Mouse (Mus musculus) intestine, embryonic 14.5 days (tissue): ENCODE measurements around the gene Dctn1. TPM values are rescaled to one million over a fixed set of nuclear protein-coding genes. Genes with fewer than 3 reads are reported as not detected.

ENCODE experiments used
- ATAC-seq: fragments of 200-750 bp; cut with Nextera tagmentation; replicated peaks from 2 replicates; pipeline ENCODE4 v1.8.0; 2017; ENCODE audit warnings: low read depth, moderate number of reproducible peaks, moderate TSS enrichment, moderate library complexity; ENCODE audit not compliant: low FRiP score, low TSS enrichment
- DNase-seq: peaks from one replicate; pipeline ENCODE4 v3.0.0-alpha.2; 2018; ENCODE audit warnings: low spot score
- H3K27ac ChIP-seq: fragments of 300-500 bp; sonication (generic); 2 replicates; pipeline ENCODE4 v1.5.1; 2014; ENCODE audit warnings: low read depth, mild to moderate bottlenecking, control low read depth
- H3K27me3 ChIP-seq: fragments of 300-500 bp; sonication (generic); replicated peaks from 2 replicates; pipeline ENCODE4 v1.6.1; 2014; ENCODE audit warnings: low read length, control low read depth; ENCODE audit not compliant: control insufficient read depth, insufficient read depth
- H3K36me3 ChIP-seq: fragments of 300-500 bp; sonication (generic); 2 replicates; pipeline ENCODE4 v1.6.1; 2014; ENCODE audit warnings: low read length, control low read depth; ENCODE audit not compliant: control insufficient read depth, insufficient read depth
- H3K4me1 ChIP-seq: fragments of 300-500 bp; sonication (generic); replicated peaks from 2 replicates; pipeline ENCODE4 v1.6.1; 2014; ENCODE audit warnings: low read length, control low read depth, mixed read lengths; ENCODE audit not compliant: control insufficient read depth, insufficient read depth
- H3K4me2 ChIP-seq: fragments of 300-500 bp; sonication (generic); 2 replicates; pipeline ENCODE4 v1.6.1; 2014; ENCODE audit warnings: low read length
- H3K4me3 ChIP-seq: fragments of 300-500 bp; sonication (generic); 2 replicates; pipeline ENCODE4 v1.5.1; 2014; ENCODE audit warnings: low read depth, low read length, control low read depth, mixed read lengths
- H3K9ac ChIP-seq: fragments of 300-500 bp; sonication (generic); 2 replicates; pipeline ENCODE4 v1.6.1; 2014; ENCODE audit warnings: mild to moderate bottlenecking, low read length
- H3K9me3 ChIP-seq: fragments of 300-500 bp; sonication (generic); 2 replicates; pipeline ENCODE4 v1.6.1; 2016; ENCODE audit warnings: low read length, control low read depth; ENCODE audit not compliant: control insufficient read depth
- WGBS: fragments of 180-500 bp; shearing (Covaris S2); extraction: QIAGEN DNeasy Blood & Tissue Kit; methylation state at CpG from one replicate; pipeline ENCODE4 v1.1.7; 2014; 5-methylcytosine and 5-hydroxymethylcytosine counted together
- polyA plus RNA-seq: library from polyadenylated mRNA; unstranded; fragments of >200 nt; fragmentation: Nextera tagmentation; extraction: Ambion mirVana; gene quantifications from 2 replicates; pipeline ENCODE4 v1.2.1, GENCODE M21; 2014

The Dctn1 gene
- polyA plus RNA-seq, 1 experiment from 2014 or later: 76.0 TPM

- Histone ChIP-seq H3K9me3 (no peaks in the 10 kb centered on the region), H3K4me2 (peak within 1 kb of the TSS; percentile 96), H3K4me1 (peaks cover 35% of the 10 kb centered on the region; the same call in 1 of the 2 replicates), H3K4me3 (peak within 1 kb of the TSS; percentile 82), H3K27ac (peak within 1 kb of the TSS; percentile 94), H3K27me3 (no peaks in the 10 kb centered on the region), H3K9ac (peak within 1 kb of the TSS; percentile 88), H3K36me3 (peaks cover 31% of the 10 kb centered on the region)
- DNase-seq (peak; percentile 94), ATAC-seq (peak; percentile 93)
- under 1% methylated on average over 38 of the region's 38 CpGs for WGBS
Measured at GRCm38 (mm10) chr6:83120930-83121862, 44.5 kb upstream of the Dctn1 start, which contains the start of gene Wbp1. Gene Wbp1, minus strand, starts transcription at chr6:83121559.

- Histone ChIP-seq H3K27ac (peak overlapping the region; percentile 94), H3K9ac (peak overlapping the region; percentile 75), H3K9me3 (no peaks in the 10 kb centered on the region), H3K4me1 (peaks cover 29% of the 10 kb centered on the region; the same call in 1 of the 2 replicates), H3K4me3 (peak overlapping the region; percentile 82), H3K27me3 (no peaks in the 10 kb centered on the region), H3K4me2 (peak overlapping the region; percentile 96), H3K36me3 (peaks cover 25% of the 10 kb centered on the region)
- 2% methylated on average over 44 of the region's 52 CpGs for WGBS
- ATAC-seq (peak; percentile 0; the same call in 1 of the 2 replicates), DNase-seq (no peak)
Measured at GRCm38 (mm10) chr6:83121863-83122710, 43.6 kb upstream of the Dctn1 start.

GRCm38 (mm10) chr6:83122961-83123360, 42.8 kb upstream of the Dctn1 start:
- no peak for DNase-seq
- H3K27me3 ChIP-seq: no peaks in the 10 kb centered on the region
- no peak overlapping the region for H3K27ac ChIP-seq
- no peak overlapping the region for H3K4me3 ChIP-seq
- WGBS: 87% methylated on average over 5 of the region's 5 CpGs
- H3K4me2 ChIP-seq: peak overlapping the region; percentile 96
- peak overlapping the region; percentile 75; the same call in 1 of the 2 replicates for H3K9ac ChIP-seq
- ATAC-seq: no peak
- no peaks in the 10 kb centered on the region for H3K9me3 ChIP-seq
- peaks cover 29% of the 10 kb centered on the region; the same call in 1 of the 2 replicates for H3K4me1 ChIP-seq
- H3K36me3 ChIP-seq: peaks cover 17% of the 10 kb centered on the region

GRCm38 (mm10) chr6:83124851-83125312, 40.8 kb upstream of the Dctn1 start:
- Histone ChIP-seq H3K27me3 (no peaks in the 10 kb centered on the region), H3K4me1 (peaks cover 26% of the 10 kb centered on the region; the same call in 1 of the 2 replicates), H3K36me3 (no peaks in the 10 kb centered on the region), H3K4me2 (peak overlapping the region; percentile 84), H3K4me3 (peak overlapping the region; percentile 67), H3K9me3 (no peaks in the 10 kb centered on the region), H3K27ac (peak overlapping the region; percentile 16; the same call in 1 of the 2 replicates), H3K9ac (peak overlapping the region; percentile 50)
- under 1% methylated on average over 30 of the region's 30 CpGs for WGBS
- peak; percentile 96 for DNase-seq
- 0 out of 2 replicates have a peak, but pooled peaks have one; percentile 12 for ATAC-seq

GRCm38 (mm10) chr6:83125331-83125730, 40.4 kb upstream of the Dctn1 start, which contains the start of gene Ino80b:
Gene Ino80b, minus strand, starts transcription at chr6:83125431.
- H3K9me3 ChIP-seq: no peaks in the 10 kb centered on the region
- H3K4me3 ChIP-seq: peak within 1 kb of the TSS; percentile 67
- peaks cover 22% of the 10 kb centered on the region; the same call in 1 of the 2 replicates for H3K4me1 ChIP-seq
- H3K27me3 ChIP-seq: no peaks in the 10 kb centered on the region
- no peak for DNase-seq
- no peaks in the 10 kb centered on the region for H3K36me3 ChIP-seq
- H3K4me2 ChIP-seq: peak within 1 kb of the TSS; percentile 84
- peak within 1 kb of the TSS; percentile 50 for H3K9ac ChIP-seq
- H3K27ac ChIP-seq: peak within 1 kb of the TSS; percentile 16; the same call in 1 of the 2 replicates
- no peak for ATAC-seq
- WGBS: 17% methylated on average over 5 of the region's 5 CpGs

- peaks cover 15% of the 10 kb centered on the region; the same call in 1 of the 2 replicates for H3K4me1 ChIP-seq
- no peak for ATAC-seq
- WGBS: 92% methylated on average over 5 of the region's 5 CpGs
Measured at GRCm38 (mm10) chr6:83127419-83127818, 38.3 kb upstream of the Dctn1 start.

GRCm38 (mm10) chr6:83131469-83132034, 34.2 kb upstream of the Dctn1 start:
- WGBS: 50% methylated on average over 6 of the region's 6 CpGs

More at GRCm38 (mm10) chr6:83127419-83127818, 38.3 kb upstream of the Dctn1 start:
- H3K4me2 ChIP-seq: no peak overlapping the region
- no peak for DNase-seq
- no peak overlapping the region for H3K9ac ChIP-seq
- H3K27ac ChIP-seq: no peak overlapping the region
- no peaks in the 10 kb centered on the region for H3K27me3 ChIP-seq
- H3K9me3 ChIP-seq: no peaks in the 10 kb centered on the region
- no peaks in the 10 kb centered on the region for H3K36me3 ChIP-seq
- H3K4me3 ChIP-seq: no peak overlapping the region

More at GRCm38 (mm10) chr6:83131469-83132034, 34.2 kb upstream of the Dctn1 start:
- H3K36me3 ChIP-seq: no peaks in the 10 kb centered on the region
- peak overlapping the region; percentile 48 for H3K27ac ChIP-seq
- H3K4me3 ChIP-seq: no peak overlapping the region
- 0 out of 2 replicates have a peak overlapping the region, but pooled peaks have one; percentile 0 for H3K4me2 ChIP-seq
- DNase-seq (no peak), ATAC-seq (peak; percentile 40; the same call in 1 of the 2 replicates)
- no peaks in the 10 kb centered on the region for H3K27me3 ChIP-seq
- H3K4me1 ChIP-seq: peaks cover 14% of the 10 kb centered on the region; the same call in 1 of the 2 replicates
- H3K9me3 ChIP-seq: no peaks in the 10 kb centered on the region
- no peak overlapping the region for H3K9ac ChIP-seq
